Mouse (Mus musculus) embryonic facial prominence, embryonic 14.5 days (tissue): ENCODE measurements around the gene Capza2. TPM values are rescaled to one million over a fixed set of nuclear protein-coding genes. Genes with fewer than 3 reads are reported as not detected.

Experiments used
- ATAC-seq: fragments of 200-750 bp; cut with Nextera tagmentation; 2 replicates; pipeline ENCODE4 v1.8.0; 2017; ENCODE audit warnings: low read depth, moderate number of reproducible peaks, moderate TSS enrichment
- DNase-seq: peaks from one replicate; pipeline ENCODE4 v3.0.0-alpha.2; 2015; ENCODE audit warnings: low spot score
- H3K27ac ChIP-seq: fragments of 300-500 bp; sonication (generic); replicated peaks from 2 replicates; pipeline ENCODE4 v1.5.1; 2014; ENCODE audit warnings: low read depth, mild to moderate bottlenecking, low read length, moderate library complexity
- H3K27me3 ChIP-seq: fragments of 300-500 bp; sonication (generic); replicated peaks from 2 replicates; pipeline ENCODE4 v1.6.1; 2014; ENCODE audit warnings: low read length; ENCODE audit not compliant: control insufficient read depth, insufficient read depth
- H3K36me3 ChIP-seq: fragments of 300-500 bp; sonication (generic); 2 replicates; pipeline ENCODE4 v1.6.1; 2014; ENCODE audit warnings: low read length, mixed read lengths; ENCODE audit not compliant: control insufficient read depth, insufficient read depth
- H3K4me1 ChIP-seq: fragments of 300-500 bp; sonication (generic); 2 replicates; pipeline ENCODE4 v1.6.1; 2014; ENCODE audit warnings: antibody characterized with exemption, low read length; ENCODE audit not compliant: control insufficient read depth, insufficient read depth
- H3K4me2 ChIP-seq: fragments of 300-500 bp; sonication (generic); 2 replicates; pipeline ENCODE4 v1.6.1; 2014; ENCODE audit warnings: low read depth, mild to moderate bottlenecking, low read length, moderate library complexity, mixed read lengths
- H3K4me3 ChIP-seq: fragments of 300-500 bp; sonication (generic); 2 replicates; pipeline ENCODE4 v1.5.1; 2014; ENCODE audit warnings: low read depth, mild to moderate bottlenecking, low read length
- H3K9ac ChIP-seq: fragments of 300-500 bp; sonication (generic); 2 replicates; pipeline ENCODE4 v1.6.1; 2014; ENCODE audit warnings: low read depth, mild to moderate bottlenecking, low read length, moderate library complexity, mixed read lengths
- H3K9me3 ChIP-seq: fragments of 300-500 bp; sonication (generic); 2 replicates; pipeline ENCODE4 v1.6.1; 2016; ENCODE audit warnings: low read length; ENCODE audit not compliant: control insufficient read depth
- WGBS: fragments of 180-500 bp; shearing (Covaris S2); extraction: QIAGEN DNeasy Blood & Tissue Kit; methylation state at CpG from one replicate; pipeline ENCODE4 v1.1.7; 2014; 5-methylcytosine and 5-hydroxymethylcytosine counted together
- polyA plus RNA-seq: library from polyadenylated mRNA; unstranded; fragments of >200 nt; fragmentation: Nextera tagmentation; extraction: Ambion mirVana; gene quantifications from 2 replicates; pipeline ENCODE4 v1.2.1, GENCODE M21; 2014

Gene Capza2
- polyA plus RNA-seq, 1 experiment from 2014 or later = 234 TPM

GRCm38 (mm10) chr6:17657308-17657707 is 21.3 kb downstream of the Capza2 start:
- no peak for ATAC-seq
- H3K4me3 ChIP-seq = no peak overlapping the region
- 83% methylated on average over 1 of the region's 1 CpGs for WGBS
- DNase-seq = no peak
- H3K9me3 ChIP-seq = no peaks in the 10 kb centered on the region
- H3K4me2 ChIP-seq = no peak overlapping the region
- no peak overlapping the region for H3K27ac ChIP-seq
- no peak overlapping the region for H3K9ac ChIP-seq
- no peaks in the 10 kb centered on the region for H3K27me3 ChIP-seq
- H3K36me3 ChIP-seq = peaks cover 70% of the 10 kb centered on the region
- no peaks in the 10 kb centered on the region for H3K4me1 ChIP-seq

- 94% methylated on average over 7 of the region's 7 CpGs for WGBS
- H3K9ac ChIP-seq = no peak overlapping the region
- DNase-seq (no peak), ATAC-seq (no peak)
- no peaks in the 10 kb centered on the region for H3K27me3 ChIP-seq
- H3K27ac ChIP-seq = no peak overlapping the region
- H3K4me3 ChIP-seq = no peak overlapping the region
- no peaks in the 10 kb centered on the region for H3K4me1 ChIP-seq
- H3K9me3 ChIP-seq = no peaks in the 10 kb centered on the region
- no peak overlapping the region for H3K4me2 ChIP-seq
- peaks cover 72% of the 10 kb centered on the region for H3K36me3 ChIP-seq
These were observed 29.3 kb downstream of the Capza2 start for GRCm38 (mm10) chr6:17665348-17665747.

GRCm38 (mm10) chr6:17666024-17666423 is 30.0 kb downstream of the Capza2 start:
- no peaks in the 10 kb centered on the region for H3K4me1 ChIP-seq
- no peak overlapping the region for H3K4me3 ChIP-seq
- no peak overlapping the region for H3K27ac ChIP-seq
- ATAC-seq (no peak), DNase-seq (no peak)
- H3K9me3 ChIP-seq = no peaks in the 10 kb centered on the region
- no peak overlapping the region for H3K9ac ChIP-seq
- peaks cover 66% of the 10 kb centered on the region for H3K36me3 ChIP-seq
- no peaks in the 10 kb centered on the region for H3K27me3 ChIP-seq
- H3K4me2 ChIP-seq = no peak overlapping the region

- Histone ChIP-seq H3K27me3 (no peaks in the 10 kb centered on the region), H3K4me3 (no peak overlapping the region), H3K4me1 (no peaks in the 10 kb centered on the region), H3K36me3 (peaks cover 50% of the 10 kb centered on the region), H3K27ac (no peak overlapping the region), H3K4me2 (no peak overlapping the region), H3K9ac (no peak overlapping the region), H3K9me3 (no peaks in the 10 kb centered on the region)
- ATAC-seq (no peak), DNase-seq (no peak)
- WGBS = 87% methylated on average over 3 of the region's 3 CpGs
These were observed 31.8 kb downstream of the Capza2 start for GRCm38 (mm10) chr6:17667813-17668212.

GRCm38 (mm10) chr6:17668334-17668733 is 32.3 kb downstream of the Capza2 start:
- Histone ChIP-seq H3K4me3 (no peak overlapping the region), H3K9me3 (no peaks in the 10 kb centered on the region), H3K9ac (no peak overlapping the region), H3K4me1 (no peaks in the 10 kb centered on the region), H3K4me2 (no peak overlapping the region), H3K27ac (no peak overlapping the region), H3K27me3 (no peaks in the 10 kb centered on the region), H3K36me3 (peaks cover 45% of the 10 kb centered on the region)
- 94% methylated on average over 12 of the region's 12 CpGs for WGBS
- ATAC-seq = no peak
- no peak for DNase-seq

DNA sequence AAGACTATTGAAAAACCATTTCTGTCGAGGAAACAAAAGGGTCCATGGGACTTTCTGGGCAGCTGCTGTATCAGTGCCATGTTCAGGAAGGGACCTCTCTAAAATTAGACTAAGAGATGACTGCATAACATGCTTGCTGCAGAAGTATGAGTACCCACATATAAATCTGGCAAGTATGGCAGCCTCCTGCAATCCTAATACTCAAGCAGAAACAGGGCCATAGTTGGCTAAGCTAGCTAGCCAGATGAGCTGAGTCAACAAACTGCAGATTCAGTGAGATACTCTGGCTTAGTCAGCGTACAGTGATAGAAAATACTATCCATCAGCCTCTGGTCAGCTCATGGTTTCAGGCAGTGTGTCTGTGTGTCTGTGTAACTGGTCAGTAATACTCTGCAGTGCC is 33.8 kb downstream of the Capza2 start:
- Histone ChIP-seq H3K36me3 (peaks cover 34% of the 10 kb centered on the region), H3K9me3 (no peaks in the 10 kb centered on the region), H3K27me3 (no peaks in the 10 kb centered on the region), H3K4me1 (no peaks in the 10 kb centered on the region), H3K9ac (no peak overlapping the region), H3K4me3 (no peak overlapping the region), H3K27ac (no peak overlapping the region), H3K4me2 (no peak overlapping the region)
- DNase-seq (no peak), ATAC-seq (no peak)
- WGBS = 89% methylated on average over 2 of the region's 2 CpGs

- no peak overlapping the region for H3K9ac ChIP-seq
- no peaks in the 10 kb centered on the region for H3K36me3 ChIP-seq
- no peak overlapping the region for H3K27ac ChIP-seq
- WGBS = 23% methylated on average over 12 of the region's 12 CpGs
- H3K27me3 ChIP-seq = no peaks in the 10 kb centered on the region
- H3K4me1 ChIP-seq = no peaks in the 10 kb centered on the region
- no peak overlapping the region for H3K4me3 ChIP-seq
- no peak overlapping the region for H3K4me2 ChIP-seq
- ATAC-seq = peak; percentile 74
- peak; percentile 78 for DNase-seq
- H3K9me3 ChIP-seq = no peaks in the 10 kb centered on the region
These were observed 39.2 kb downstream of the Capza2 start for GRCm38 (mm10) chr6:17675019-17675756.

DNA sequence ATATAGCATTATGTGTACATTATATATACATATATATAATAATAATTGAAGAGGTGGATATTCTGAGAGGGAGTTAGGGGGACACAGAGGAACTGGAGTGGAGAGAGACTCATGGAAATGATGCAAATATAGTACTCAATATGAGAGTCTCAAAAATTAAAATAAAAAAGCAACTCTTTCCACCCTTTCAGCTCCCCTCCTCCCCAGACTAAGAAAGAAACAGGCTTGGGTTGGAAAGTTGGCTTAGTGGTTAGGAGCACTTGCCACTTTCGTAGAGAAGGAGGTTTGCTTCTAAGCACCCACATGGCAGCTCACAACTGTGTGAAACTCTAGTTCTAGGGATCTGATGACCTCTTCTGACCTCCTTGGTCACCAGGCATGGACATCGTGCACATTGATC is 41.0 kb downstream of the Capza2 start:
- H3K4me2 ChIP-seq = no peak overlapping the region
- WGBS = 84% methylated on average over 2 of the region's 2 CpGs

DNA sequence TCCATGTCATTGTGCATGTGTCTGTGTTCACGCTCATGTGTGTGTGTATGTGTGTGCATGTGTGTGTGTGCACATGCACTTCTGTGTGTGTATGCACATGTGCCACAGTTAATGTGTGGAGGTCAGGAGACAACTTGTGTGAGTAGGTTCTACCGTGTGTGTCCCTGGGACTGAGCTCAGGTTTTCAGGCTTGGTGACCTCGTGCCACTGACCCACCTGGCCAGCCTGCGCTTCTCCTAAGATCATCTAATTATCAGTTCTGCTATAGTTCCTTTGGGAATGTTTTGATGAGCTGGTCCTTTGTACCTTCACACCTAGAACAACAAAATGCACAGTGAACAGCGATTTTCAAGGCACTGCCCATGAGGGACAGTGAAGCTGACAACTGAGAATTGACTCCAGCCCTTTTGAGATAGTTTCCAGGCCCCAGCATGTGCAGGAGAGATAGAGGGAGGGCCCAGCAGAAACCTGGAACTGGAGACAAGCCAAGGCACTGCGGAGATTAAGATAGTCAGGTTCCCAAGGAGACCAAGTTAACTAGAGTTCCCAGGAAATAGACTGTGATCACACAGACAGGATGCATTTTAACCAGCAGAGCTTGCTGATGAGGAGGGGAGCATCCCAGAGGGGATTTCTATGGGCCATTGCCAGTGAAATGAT is 44.4 kb downstream of the Capza2 start:
- H3K9me3 ChIP-seq = no peaks in the 10 kb centered on the region
- DNase-seq = no peak
- H3K36me3 ChIP-seq = no peaks in the 10 kb centered on the region
- no peak overlapping the region for H3K9ac ChIP-seq
- H3K4me3 ChIP-seq = no peak overlapping the region
- ATAC-seq = no peak
- H3K4me1 ChIP-seq = no peaks in the 10 kb centered on the region
- H3K27ac ChIP-seq = no peak overlapping the region
- WGBS = 80% methylated on average over 6 of the region's 6 CpGs
- no peaks in the 10 kb centered on the region for H3K27me3 ChIP-seq
- H3K4me2 ChIP-seq = no peak overlapping the region

More for the DNA sequence above, 41.0 kb downstream of the Capza2 start:
- Histone ChIP-seq H3K4me3 (no peak overlapping the region), H3K9ac (no peak overlapping the region), H3K36me3 (no peaks in the 10 kb centered on the region), H3K27me3 (no peaks in the 10 kb centered on the region), H3K9me3 (no peaks in the 10 kb centered on the region), H3K4me1 (no peaks in the 10 kb centered on the region), H3K27ac (no peak overlapping the region)
- ATAC-seq (no peak), DNase-seq (no peak)
